Mouse (Mus musculus) MEL (cell line): ENCODE measurements around the gene Gm39653. TPM values are rescaled to one million over a fixed set of nuclear protein-coding genes. Genes with fewer than 3 reads are reported as not detected.

Experiments used
- DNase-seq: peaks from one replicate; pipeline ENCODE4 v3.0.0; 2011; ENCODE audit warnings: low read depth, low spot score
- H3K27ac ChIP-seq: 2 replicates; pipeline ENCODE4 v1.5.1; 2012; ENCODE audit warnings: low read depth, mild to moderate bottlenecking, control low read depth, low read length, moderate library complexity; ENCODE audit not compliant: control insufficient read depth
- H3K27me3 ChIP-seq, 2 experiments: fragments of 150-350 bp in 1 of 2; sonication (generic) in 1 of 2; 2 replicates each; pipeline ENCODE4 v1.6.1; 2012; ENCODE audit warnings: low read length in 2 of 2, mild to moderate bottlenecking in 2 of 2, improper control_type of control experiment in 1 of 2, moderate library complexity in 1 of 2; ENCODE audit not compliant: insufficient read depth in 2 of 2, control insufficient read depth in 1 of 2
- H3K36me3 ChIP-seq, 2 experiments: 2 replicates each; pipeline ENCODE4 v1.6.1; 2012 to 2014; ENCODE audit warnings: low read length in 2 of 2, improper control_type of control experiment in 1 of 2, inconsistent platforms in 1 of 2, mild to moderate bottlenecking in 1 of 2; ENCODE audit not compliant: insufficient read depth in 2 of 2, control insufficient read depth in 1 of 2
- H3K4me1 ChIP-seq, 2 experiments: fragments of 150-350 bp in 1 of 2; sonication (generic) in 1 of 2; 2 replicates each; pipeline ENCODE4 v1.6.1; 2012; ENCODE audit warnings: low read length in 2 of 2, improper control_type of control experiment in 1 of 2, mild to moderate bottlenecking in 1 of 2; ENCODE audit not compliant: insufficient read depth in 2 of 2, control insufficient read depth in 1 of 2
- H3K4me3 ChIP-seq, 2 experiments: fragments of 150-350 bp in 1 of 2; sonication (generic) in 1 of 2; 2 replicates each; pipeline ENCODE4 v1.5.1; 2012; ENCODE audit warnings: low read depth in 2 of 2, low read length in 2 of 2, mild to moderate bottlenecking in 2 of 2, moderate library complexity in 2 of 2, control low read depth in 1 of 2, improper control_type of control experiment in 1 of 2; ENCODE audit not compliant: control insufficient read depth in 1 of 2, insufficient read depth in 1 of 2
- H3K79me2 ChIP-seq: 2 replicates; pipeline ENCODE4 v1.6.1; 2012; ENCODE audit warnings: mild to moderate bottlenecking, low read length, moderate library complexity; ENCODE audit not compliant: control insufficient read depth, poor library complexity, insufficient read depth
- H3K9ac ChIP-seq: 2 replicates; pipeline ENCODE4 v1.6.1; 2012; ENCODE audit warnings: low read depth, mild to moderate bottlenecking, control low read depth, low read length, moderate library complexity; ENCODE audit not compliant: control insufficient read depth, poor library complexity, severe bottlenecking
- H3K9me3 ChIP-seq: fragments of 150-350 bp; sonication (generic); replicated peaks from 2 replicates; pipeline ENCODE4 v1.6.1; 2012; ENCODE audit warnings: mild to moderate bottlenecking, low read length, improper control_type of control experiment, moderate library complexity; ENCODE audit not compliant: insufficient read depth
- CHD1 ChIP-seq: IDR thresholded peaks from 2 replicates; pipeline ENCODE4 v1.6.1; 2012; ENCODE audit warnings: low read depth, mild to moderate bottlenecking, inconsistent platforms, low read length, improper control_type of control experiment
- E2F4 ChIP-seq: IDR thresholded peaks from 2 replicates; pipeline ENCODE4 v1.6.1; 2011; ENCODE audit warnings: low read depth, low read length, improper control_type of control experiment, borderline replicate concordance
- ELF1 ChIP-seq: IDR thresholded peaks from 2 replicates; pipeline ENCODE4 v1.6.1; 2014; ENCODE audit warnings: low read depth, mild to moderate bottlenecking, inconsistent platforms, low read length, improper control_type of control experiment, moderate library complexity
- HCFC1 ChIP-seq: IDR thresholded peaks from 2 replicates; pipeline ENCODE4 v1.6.1; 2012; ENCODE audit warnings: low read depth, mild to moderate bottlenecking, inconsistent platforms, low read length, improper control_type of control experiment, moderate library complexity
- MEF2A ChIP-seq: IDR thresholded peaks from 2 replicates; pipeline ENCODE4 v1.6.1; 2014; ENCODE audit warnings: low read depth, mild to moderate bottlenecking, inconsistent platforms, low read length, improper control_type of control experiment; ENCODE audit not compliant: poor library complexity, insufficient replicate concordance, severe bottlenecking; ENCODE audit errors: extremely low read depth
- MYB ChIP-seq: IDR thresholded peaks from 2 replicates; pipeline ENCODE4 v1.6.1; 2011; ENCODE audit warnings: mild to moderate bottlenecking, low read depth, low read length, improper control_type of control experiment
- NELFE ChIP-seq: IDR thresholded peaks from 2 replicates; pipeline ENCODE4 v1.6.1; 2011; ENCODE audit warnings: low read depth, low read length, improper control_type of control experiment
- NRF1 ChIP-seq: IDR thresholded peaks from 2 replicates; pipeline ENCODE4 v1.6.1; 2014; ENCODE audit warnings: low read depth, mild to moderate bottlenecking, inconsistent platforms, low read length, improper control_type of control experiment, moderate library complexity; ENCODE audit not compliant: poor library complexity, insufficient read depth, severe bottlenecking
- POLR2AphosphoS2 ChIP-seq: IDR thresholded peaks from 2 replicates; pipeline ENCODE4 v1.6.1; 2011; ENCODE audit warnings: low read length, improper control_type of control experiment
- POLR2AphosphoS5 ChIP-seq: IDR thresholded peaks from 2 replicates; pipeline ENCODE4 v1.6.1; 2012; ENCODE audit warnings: low read depth, borderline replicate concordance, mild to moderate bottlenecking, inconsistent platforms, low read length, moderate library complexity, mixed read lengths
- RAD21 ChIP-seq: IDR thresholded peaks from 2 replicates; pipeline ENCODE4 v1.6.1; 2011; ENCODE audit warnings: mild to moderate bottlenecking, low read depth, low read length, improper control_type of control experiment
- RCOR1 ChIP-seq: IDR thresholded peaks from 2 replicates; pipeline ENCODE4 v1.6.1; 2012; ENCODE audit warnings: low read depth, mild to moderate bottlenecking, inconsistent platforms, low read length, improper control_type of control experiment
- SIN3A ChIP-seq: IDR thresholded peaks from 2 replicates; pipeline ENCODE4 v1.6.1; 2012; ENCODE audit warnings: low read length, improper control_type of control experiment, inconsistent platforms
- SMC3 ChIP-seq: IDR thresholded peaks from 2 replicates; pipeline ENCODE4 v1.6.1; 2011; ENCODE audit warnings: low read depth, low read length, improper control_type of control experiment
- TAL1 ChIP-seq: IDR thresholded peaks from 2 replicates; pipeline ENCODE4 v1.6.1; 2012; ENCODE audit warnings: mild to moderate bottlenecking, inconsistent platforms, low read length, moderate library complexity, mixed read lengths
- TBP ChIP-seq: IDR thresholded peaks from 2 replicates; pipeline ENCODE4 v1.8.0; 2011; ENCODE audit warnings: low read depth, low read length, improper control_type of control experiment
- ZC3H11A ChIP-seq: IDR thresholded peaks from 2 replicates; pipeline ENCODE4 v1.6.1; 2012; ENCODE audit warnings: low read depth, mild to moderate bottlenecking, inconsistent platforms, low read length, improper control_type of control experiment
- ZMIZ1 ChIP-seq: IDR thresholded peaks from 2 replicates; pipeline ENCODE4 v1.6.1; 2012; ENCODE audit warnings: low read depth, mild to moderate bottlenecking, inconsistent platforms, low read length, improper control_type of control experiment, moderate library complexity
- ZNF384 ChIP-seq: IDR thresholded peaks from 2 replicates; pipeline ENCODE4 v1.6.1; 2012; ENCODE audit warnings: low read depth, mild to moderate bottlenecking, inconsistent platforms, low read length, improper control_type of control experiment
- polyA plus RNA-seq, 2 experiments: library from polyadenylated mRNA; stranded (reverse) in 1 of 2; unstranded in 1 of 2; fragments of >175 nt in 1 of 2; fragments of >200 nt in 1 of 2; gene quantifications; 2 replicates each; pipeline versions ENCODE4 v1.2.1 to v1.2.4; 2012; ENCODE audit warnings: low replicate concordance in 2 of 2, low read depth in 1 of 2; ENCODE audit not compliant: insufficient read length in 2 of 2, insufficient read depth in 1 of 2, missing spikeins in 1 of 2
- total RNA-seq: library from RNA; depleted of rRNA; stranded (reverse); fragments of 300-350 nt; gene quantifications from 2 replicates; pipeline ENCODE4 v1.2.3, GENCODE M21; 2012; rRNA removed

Gm39653 gene
- total RNA-seq = not detected in 2 replicates
- not detected for polyA plus RNA-seq

- H3K79me2 ChIP-seq = no peaks in the 10 kb centered on the region
- H3K9me3 ChIP-seq = no peaks in the 10 kb centered on the region
- no peak within 1 kb of the TSS for H3K27ac ChIP-seq
- H3K9ac ChIP-seq = no peak within 1 kb of the TSS
- DNase-seq = no peak
- no peaks in the 10 kb centered on the region for H3K36me3 ChIP-seq
- no peaks in the 10 kb centered on the region for H3K4me1 ChIP-seq
- no peak within 1 kb of the TSS for H3K4me3 ChIP-seq
- TF ChIP-seq ELF1 = no peak
- H3K27me3 ChIP-seq = no peaks in the 10 kb centered on the region
Observed at GRCm38 (mm10) chr1:63615668-63616067, at the start of gene Gm39653. Gene Gm39653 (plus strand): TSS chr1:63615968.

GRCm38 (mm10) chr1:63566501-63566900, 49.3 kb upstream of the Gm39653 start:
- Histone ChIP-seq H3K9ac (no peak overlapping the region), H3K4me1 (no peaks in the 10 kb centered on the region), H3K27me3 (no peaks in the 10 kb centered on the region), H3K27ac (no peak overlapping the region), H3K36me3 (no peaks in the 10 kb centered on the region), H3K79me2 (no peaks in the 10 kb centered on the region)
- no peak for DNase-seq
- TF ChIP-seq TBP = no peak
- TF ChIP-seq CHD1 = no peak
- no peak for TF ChIP-seq TAL1
- no peak for TF ChIP-seq MYB
- TF ChIP-seq ZMIZ1 = no peak
- no peak for TF ChIP-seq MEF2A
- TF ChIP-seq NRF1 = no peak
- TF ChIP-seq, all 39 proteins: peak for 0
- H3K9me3 ChIP-seq = no peaks in the 10 kb centered on the region
- no peak overlapping the region for H3K4me3 ChIP-seq

GRCm38 (mm10) chr1:63567031-63567430, 48.7 kb upstream of the Gm39653 start:
- Histone ChIP-seq H3K9ac (no peak overlapping the region), H3K4me3 (no peak overlapping the region), H3K36me3 (no peaks in the 10 kb centered on the region), H3K27ac (no peak overlapping the region), H3K4me1 (no peaks in the 10 kb centered on the region), H3K9me3 (no peaks in the 10 kb centered on the region), H3K27me3 (no peaks in the 10 kb centered on the region), H3K79me2 (no peaks in the 10 kb centered on the region)
- peak; percentile 1 for DNase-seq
- TF ChIP-seq ZC3H11A (no peak), TBP (no peak), SIN3A (no peak), E2F4 (no peak), NELFE (no peak), HCFC1 (no peak), POLR2AphosphoS5 (no peak), ZNF384 (no peak), RAD21 (no peak), SMC3 (no peak), TAL1 (no peak), POLR2AphosphoS2 (no peak), RCOR1 (no peak)
